Mouse (Mus musculus) olfactory bulb, adult 2 months (tissue): ENCODE results near the gene Acox3. TPM values are rescaled to one million over a fixed set of nuclear protein-coding genes. Genes with fewer than 3 reads are reported as not detected.
A peak's percentile ranks its signal among the peaks of the same experiment; 100 is the strongest.
"Not testable (repeated sequence)": the region's sequence is repeated elsewhere in the genome, so short reads cannot be mapped to it uniquely, and the experiment has no call there.

ENCODE experiments used
- H3K27ac ChIP-seq: fragments of 200-500 bp; 2 replicates; pipeline ENCODE4 v1.5.1; 2012; ENCODE audit warnings: low read depth, low read length; ENCODE audit not compliant: insufficient read depth
- H3K4me1 ChIP-seq: fragments of 200-500 bp; 2 replicates; pipeline ENCODE4 v1.6.1; 2012; ENCODE audit warnings: low read length; ENCODE audit not compliant: control insufficient read depth, insufficient read depth
- H3K4me3 ChIP-seq: fragments of 200-500 bp; 2 replicates; pipeline ENCODE4 v1.5.1; 2012; ENCODE audit warnings: mild to moderate bottlenecking, low read depth, low read length, moderate library complexity; ENCODE audit not compliant: insufficient read depth
- CTCF ChIP-seq: fragments of 200-500 bp; IDR thresholded peaks from 2 replicates; pipeline ENCODE4 v1.5.1; 2012; ENCODE audit warnings: low read depth, mild to moderate bottlenecking, low read length, moderate library complexity; ENCODE audit not compliant: insufficient read depth
- POLR2A ChIP-seq: fragments of 200-500 bp; IDR thresholded peaks from 2 replicates; pipeline ENCODE4 v1.6.1; 2012; ENCODE audit warnings: mild to moderate bottlenecking, low read depth, low read length, moderate library complexity; ENCODE audit not compliant: insufficient read depth
- WGBS: fragments of 180-500 bp; shearing (Covaris S2); methylation state at CpG from one replicate; pipeline ENCODE4 v1.1.7; 2018; 5-methylcytosine and 5-hydroxymethylcytosine counted together
- polyA plus RNA-seq: library from polyadenylated mRNA; stranded (reverse); fragments of >200 nt; gene quantifications from 2 replicates; pipeline ENCODE4 v1.2.4, GENCODE M21; 2012; ENCODE audit warnings: low replicate concordance; ENCODE audit not compliant: missing spikeins, insufficient read depth, insufficient read length

Acox3 gene
- polyA plus RNA-seq, 1 experiment: not detected

DNA sequence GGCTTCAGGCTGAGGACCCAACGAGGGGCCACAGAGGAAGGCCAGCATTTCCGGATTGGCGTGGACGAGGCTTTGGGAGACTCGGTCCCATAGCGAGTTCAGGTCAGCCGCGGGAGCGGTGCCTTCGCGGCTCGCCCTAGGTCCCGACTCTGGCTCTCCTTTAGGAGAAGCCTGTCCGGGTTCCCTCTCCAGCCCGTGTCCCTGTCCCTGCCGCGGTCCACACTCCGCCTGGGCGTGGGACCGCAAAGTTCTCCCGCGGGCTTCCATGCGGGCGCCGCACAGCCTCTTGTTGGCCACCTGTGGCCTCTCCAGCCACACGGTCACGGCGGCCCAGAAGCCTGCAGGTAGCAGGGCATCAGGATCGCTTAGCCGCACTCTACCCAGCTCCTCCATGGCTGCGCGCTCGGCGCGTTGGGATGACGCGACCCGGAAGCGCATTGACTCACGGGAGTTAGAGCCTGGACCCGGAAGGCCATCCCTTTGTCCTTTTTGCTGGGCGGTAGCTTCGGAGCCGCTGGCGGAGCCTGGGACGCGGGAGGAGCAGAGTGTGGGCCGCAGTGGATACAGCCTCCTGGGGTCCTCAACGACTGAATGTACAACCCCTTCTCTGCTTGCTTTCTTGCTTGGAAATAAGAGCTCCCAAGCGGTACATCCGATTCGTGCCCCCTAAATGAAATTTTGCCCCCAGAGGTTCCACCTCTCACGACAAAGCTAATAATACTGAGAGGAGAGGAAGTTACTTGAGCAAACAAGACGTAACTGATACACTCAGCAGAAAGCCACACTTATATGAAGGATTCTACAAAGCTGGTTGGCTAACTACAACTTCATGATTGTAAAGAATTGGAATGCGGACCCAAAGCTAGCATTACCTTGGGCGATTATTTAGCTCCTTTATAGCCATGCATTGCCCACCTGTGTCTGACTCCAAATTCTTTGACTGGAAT lies 7.9 kb upstream of the Acox3 start, which contains the start of gene Trmt44:
Gene Trmt44, minus strand, starts transcription at position 418 of the 947 bp plus-strand sequence.
- peak within 1 kb of the TSS; percentile 54 for H3K27ac ChIP-seq

GRCm38 (mm10) chr5:35576409-35577020 lies 6.3 kb upstream of the Acox3 start:
- no peak overlapping the region for H3K4me3 ChIP-seq
- WGBS: 89% methylated on average over 10 of the region's 10 CpGs
- TF ChIP-seq CTCF (no peak), POLR2A (no peak)
- no peak overlapping the region for H3K27ac ChIP-seq
- 0 out of 2 replicates have a peak, but pooled peaks cover 4% of the 10 kb centered on the region for H3K4me1 ChIP-seq

More for the DNA sequence above, 7.9 kb upstream of the Acox3 start, which contains the start of gene Trmt44:
- TF ChIP-seq POLR2A (peak; percentile 87), CTCF (no peak)
- 0 out of 2 replicates have a peak, but pooled peaks cover 4% of the 10 kb centered on the region for H3K4me1 ChIP-seq
- 3% methylated on average over 56 of the region's 56 CpGs for WGBS
- peak within 1 kb of the TSS; percentile 77 for H3K4me3 ChIP-seq

DNA sequence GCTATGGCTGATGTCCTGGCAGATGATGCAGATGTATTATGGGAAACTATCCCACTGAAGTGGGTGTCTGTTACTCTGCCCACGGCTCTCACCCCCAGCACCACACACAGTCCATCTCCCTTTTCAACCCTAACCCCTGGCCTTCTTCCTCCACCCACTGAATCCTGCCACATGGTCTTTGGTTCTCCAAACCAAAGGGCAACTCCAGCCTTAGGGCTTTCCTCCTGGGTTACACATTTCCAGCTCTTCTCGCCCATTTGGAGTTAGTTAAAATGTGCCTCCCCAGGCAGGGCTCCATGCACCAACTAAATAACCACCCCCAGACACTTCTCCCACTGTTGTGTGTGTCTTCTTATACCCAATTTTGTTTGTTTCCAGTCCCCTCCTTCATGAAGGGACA lies 4.4 kb upstream of the Acox3 start:
- peaks cover 8% of the 10 kb centered on the region; the same call in 1 of the 2 replicates for H3K4me1 ChIP-seq
- TF ChIP-seq CTCF (no peak), POLR2A (no peak)
- no peak overlapping the region for H3K4me3 ChIP-seq
- 78% methylated on average over 2 of the region's 2 CpGs for WGBS
- H3K27ac ChIP-seq: no peak overlapping the region

DNA sequence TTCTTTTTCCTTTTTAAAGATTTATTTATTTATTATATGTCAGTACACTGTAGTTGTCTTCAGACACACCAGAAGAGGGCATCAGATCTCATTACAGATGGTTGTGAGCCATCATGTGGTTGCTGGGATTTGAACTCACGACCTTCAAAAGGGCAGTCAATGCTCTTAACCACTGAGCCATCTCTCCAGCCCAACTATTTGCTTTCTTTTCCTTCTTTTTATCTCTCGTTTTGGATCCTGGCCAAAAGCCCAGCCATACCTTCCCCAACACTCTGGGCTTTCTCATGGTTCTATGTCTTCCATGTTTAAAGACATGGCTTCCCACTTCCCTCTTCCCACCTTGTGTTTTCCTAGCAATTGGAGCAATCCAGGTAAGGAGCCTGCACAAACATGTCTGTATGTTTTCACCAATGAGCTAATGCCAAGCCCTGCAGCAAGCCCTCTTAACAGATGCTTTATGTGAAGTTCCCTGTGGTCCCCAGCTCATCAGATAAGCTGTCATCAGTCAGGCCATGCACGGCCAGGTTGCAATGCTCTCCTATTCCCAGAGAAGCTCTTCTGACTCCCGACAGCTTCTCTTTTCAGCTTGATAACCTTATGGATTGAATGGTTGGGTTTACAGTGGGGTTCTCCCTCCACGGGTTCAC lies 3.5 kb upstream of the Acox3 start:
- 53% methylated on average over 5 of the region's 5 CpGs for WGBS
- Histone ChIP-seq H3K4me1 (peaks cover 5% of the 10 kb centered on the region; the same call in 1 of the 2 replicates), H3K4me3 (no peak overlapping the region), H3K27ac (no peak overlapping the region)
- TF ChIP-seq POLR2A (no peak), CTCF (no peak)

GRCm38 (mm10) chr5:35580156-35580922 lies 2.5 kb upstream of the Acox3 start:
- no peak overlapping the region for H3K4me3 ChIP-seq
- H3K27ac ChIP-seq: no peak overlapping the region
- peaks cover 4% of the 10 kb centered on the region; the same call in 1 of the 2 replicates for H3K4me1 ChIP-seq
- TF ChIP-seq POLR2A: no peak
- TF ChIP-seq CTCF: no peak
- WGBS: 52% methylated on average over 3 of the region's 3 CpGs

- TF ChIP-seq POLR2A: no peak
- TF ChIP-seq CTCF: no peak
Observed at GRCm38 (mm10) chr5:35583221-35583783, 462 bp downstream of the Acox3 start.

GRCm38 (mm10) chr5:35584259-35584658 lies 1.4 kb downstream of the Acox3 start:
- not testable (repeated sequence) for H3K4me1 ChIP-seq, H3K27ac ChIP-seq, H3K4me3 ChIP-seq
- 97% methylated on average over 2 of the region's 2 CpGs for WGBS

More at GRCm38 (mm10) chr5:35583221-35583783, 462 bp downstream of the Acox3 start:
- peaks cover 4% of the 10 kb centered on the region; the same call in 1 of the 2 replicates for H3K4me1 ChIP-seq
- H3K4me3 ChIP-seq: peak overlapping the region; percentile 60
- WGBS: 3% methylated on average over 17 of the region's 17 CpGs
- no peak overlapping the region for H3K27ac ChIP-seq

- Histone ChIP-seq H3K4me1 (no peaks in the 10 kb centered on the region), H3K4me3 (no peak overlapping the region), H3K27ac (no peak overlapping the region)
- WGBS: 93% methylated on average over 4 of the region's 4 CpGs
- TF ChIP-seq POLR2A (no peak), CTCF (no peak)
Observed at GRCm38 (mm10) chr5:35591497-35591896, 8.7 kb downstream of the Acox3 start.
